Mouse (Mus musculus): ENCODE data around the gene Tsga10ip. TPM values are rescaled to one million over a fixed set of nuclear protein-coding genes. Genes with fewer than 3 reads are reported as not detected.
A peak's percentile ranks its signal among the peaks of the same experiment; 100 is the strongest.
"Not testable (repeated sequence)": the region's sequence is repeated elsewhere in the genome, so short reads cannot be mapped to it uniquely, and the experiment has no call there.

Gene Tsga10ip
- polyA plus RNA-seq, 1 experiment from 2014 or later = not detected

- Histone ChIP-seq H3K36me3 (replicated peaks) (peaks cover 33% of the 10 kb centered on the region), H3K9ac (0 out of 2 replicates have a peak overlapping the region, but pooled peaks have one; percentile 4), H3K4me2 (no peak overlapping the region), H3K27ac (no peak overlapping the region), H3K4me1 (peaks cover 27% of the 10 kb centered on the region), H3K4me3 (replicated peaks) (no peak overlapping the region), H3K9me3 (no peaks in the 10 kb centered on the region), H3K27me3 (no peaks in the 10 kb centered on the region)
- 87% methylated on average over 5 of the region's 5 CpGs for WGBS
- no peak for ATAC-seq (ENCODE audit: low FRiP score)
Observed at GRCm38 (mm10) chr19:5421784-5422183, 19.5 kb upstream of the Tsga10ip start.

- Histone ChIP-seq H3K27ac (no peak overlapping the region), H3K4me3 (replicated peaks) (no peak overlapping the region), H3K9me3 (no peaks in the 10 kb centered on the region), H3K27me3 (no peaks in the 10 kb centered on the region), H3K9ac (no peak overlapping the region; the same call in 1 of the 2 replicates), H3K36me3 (replicated peaks) (peaks cover 25% of the 10 kb centered on the region), H3K4me2 (no peak overlapping the region), H3K4me1 (peaks cover 15% of the 10 kb centered on the region)
- 93% methylated on average over 6 of the region's 6 CpGs for WGBS
- no peak for ATAC-seq (ENCODE audit: low FRiP score)
Observed at GRCm38 (mm10) chr19:5420579-5420978, 18.3 kb upstream of the Tsga10ip start.

- Histone ChIP-seq H3K9me3 (no peaks in the 10 kb centered on the region), H3K4me3 (replicated peaks) (no peak overlapping the region), H3K4me1 (peaks cover 14% of the 10 kb centered on the region), H3K4me2 (no peak overlapping the region), H3K27me3 (no peaks in the 10 kb centered on the region), H3K9ac (no peak overlapping the region), H3K36me3 (replicated peaks) (peaks cover 25% of the 10 kb centered on the region), H3K27ac (no peak overlapping the region)
- ATAC-seq (ENCODE audit: low FRiP score) = no peak
- whole genome bisulfite sequencing = 90% methylated on average over 9 of the region's 9 CpGs
Observed at GRCm38 (mm10) chr19:5419630-5420029, 17.3 kb upstream of the Tsga10ip start.

GRCm38 (mm10) chr19:5418750-5419466 lies 16.6 kb upstream of the Tsga10ip start:
- no peak overlapping the region for H3K4me3 ChIP-seq (replicated peaks)

GRCm38 (mm10) chr19:5414534-5414957 lies 12.2 kb upstream of the Tsga10ip start:
- Histone ChIP-seq H3K4me1 (no peaks in the 10 kb centered on the region), H3K36me3 (replicated peaks) (0 out of 2 replicates have a peak, but pooled peaks cover 5% of the 10 kb centered on the region), H3K9me3 (no peaks in the 10 kb centered on the region), H3K4me3 (replicated peaks) (no peak overlapping the region), H3K27ac (no peak overlapping the region), H3K4me2 (no peak overlapping the region), H3K9ac (no peak overlapping the region), H3K27me3 (no peaks in the 10 kb centered on the region)
- 59% methylated on average over 2 of the region's 2 CpGs for WGBS
- ATAC-seq (ENCODE audit: low FRiP score) = no peak

More at GRCm38 (mm10) chr19:5418750-5419466, 16.6 kb upstream of the Tsga10ip start:
- 92% methylated on average over 8 of the region's 8 CpGs for WGBS
- Histone ChIP-seq H3K27ac (no peak overlapping the region), H3K9me3 (no peaks in the 10 kb centered on the region), H3K36me3 (replicated peaks) (peaks cover 25% of the 10 kb centered on the region), H3K9ac (no peak overlapping the region), H3K4me1 (peaks cover 12% of the 10 kb centered on the region), H3K4me2 (no peak overlapping the region), H3K27me3 (no peaks in the 10 kb centered on the region)
- no peak for ATAC-seq (ENCODE audit: low FRiP score)

- no peaks in the 10 kb centered on the region for H3K9me3 ChIP-seq
Observed at GRCm38 (mm10) chr19:5413840-5414239, 11.5 kb upstream of the Tsga10ip start.

GRCm38 (mm10) chr19:5411961-5412360 lies 9.6 kb upstream of the Tsga10ip start:
- Histone ChIP-seq H3K9me3 (no peaks in the 10 kb centered on the region), H3K4me3 (replicated peaks) (no peak overlapping the region), H3K9ac (no peak overlapping the region), H3K36me3 (replicated peaks) (no peaks in the 10 kb centered on the region), H3K4me2 (no peak overlapping the region), H3K4me1 (peaks cover 5% of the 10 kb centered on the region; the same call in 1 of the 2 replicates), H3K27ac (no peak overlapping the region), H3K27me3 (no peaks in the 10 kb centered on the region)
- no peak for ATAC-seq (ENCODE audit: low FRiP score)
- WGBS = 75% methylated on average over 5 of the region's 5 CpGs

More at GRCm38 (mm10) chr19:5413840-5414239, 11.5 kb upstream of the Tsga10ip start:
- H3K36me3 ChIP-seq (replicated peaks) = 0 out of 2 replicates have a peak, but pooled peaks cover 5% of the 10 kb centered on the region
- no peaks in the 10 kb centered on the region for H3K27me3 ChIP-seq
- no peak overlapping the region for H3K4me3 ChIP-seq (replicated peaks)
- H3K27ac ChIP-seq = no peak overlapping the region
- no peak overlapping the region for H3K9ac ChIP-seq
- ATAC-seq (ENCODE audit: low FRiP score) = no peak
- H3K4me2 ChIP-seq = no peak overlapping the region
- WGBS = 61% methylated on average over 4 of the region's 4 CpGs
- H3K4me1 ChIP-seq = no peaks in the 10 kb centered on the region

- no peak for ATAC-seq (ENCODE audit: low FRiP score)
- H3K4me1 ChIP-seq = peaks cover 9% of the 10 kb centered on the region
- no peak overlapping the region for H3K4me2 ChIP-seq
- H3K27me3 ChIP-seq = no peaks in the 10 kb centered on the region
- no peak overlapping the region for H3K27ac ChIP-seq
- no peaks in the 10 kb centered on the region for H3K9me3 ChIP-seq
- 87% methylated on average over 5 of the region's 5 CpGs for WGBS
- H3K4me3 ChIP-seq (replicated peaks) = no peak overlapping the region
- H3K9ac ChIP-seq = no peak overlapping the region
- H3K36me3 ChIP-seq (replicated peaks) = no peaks in the 10 kb centered on the region
Observed at GRCm38 (mm10) chr19:5410641-5411040, 8.3 kb upstream of the Tsga10ip start.

- Histone ChIP-seq H3K27ac (no peak overlapping the region), H3K9ac (no peak overlapping the region), H3K36me3 (replicated peaks) (no peaks in the 10 kb centered on the region), H3K4me3 (replicated peaks) (no peak overlapping the region), H3K4me2 (no peak overlapping the region), H3K4me1 (peaks cover 9% of the 10 kb centered on the region), H3K9me3 (no peaks in the 10 kb centered on the region), H3K27me3 (no peaks in the 10 kb centered on the region)
- no peak for ATAC-seq (ENCODE audit: low FRiP score)
- 89% methylated on average over 5 of the region's 5 CpGs for WGBS
Observed at GRCm38 (mm10) chr19:5409068-5409467, 6.7 kb upstream of the Tsga10ip start.

- no peak for ATAC-seq (ENCODE audit: low FRiP score)
- Histone ChIP-seq H3K27ac (no peak overlapping the region), H3K36me3 (replicated peaks) (no peaks in the 10 kb centered on the region), H3K4me3 (replicated peaks) (no peak overlapping the region), H3K27me3 (no peaks in the 10 kb centered on the region), H3K4me2 (no peak overlapping the region), H3K9me3 (no peaks in the 10 kb centered on the region), H3K9ac (no peak overlapping the region), H3K4me1 (peaks cover 9% of the 10 kb centered on the region)
- 93% methylated on average over 13 of the region's 13 CpGs for WGBS
Observed at GRCm38 (mm10) chr19:5408057-5409001, 6.0 kb upstream of the Tsga10ip start.

GRCm38 (mm10) chr19:5407133-5407532 lies 4.8 kb upstream of the Tsga10ip start:
- 16% methylated on average over 7 of the region's 7 CpGs for WGBS
- ATAC-seq (ENCODE audit: low FRiP score) = peak; percentile 66
- Histone ChIP-seq H3K27me3 (no peaks in the 10 kb centered on the region), H3K4me3 (replicated peaks) (peak overlapping the region; percentile 52), H3K9ac (peak overlapping the region; percentile 74), H3K4me1 (peaks cover 9% of the 10 kb centered on the region), H3K4me2 (peak overlapping the region; percentile 76), H3K27ac (peak overlapping the region; percentile 87), H3K36me3 (replicated peaks) (no peaks in the 10 kb centered on the region), H3K9me3 (no peaks in the 10 kb centered on the region)

GRCm38 (mm10) chr19:5406531-5407126 lies 4.3 kb upstream of the Tsga10ip start:
- H3K4me3 ChIP-seq (replicated peaks) = peak overlapping the region; percentile 52
- not testable (repeated sequence) for H3K36me3 ChIP-seq (replicated peaks); H3K4me1 ChIP-seq; H3K27me3 ChIP-seq; H3K9me3 ChIP-seq
- WGBS = 24% methylated on average over 25 of the region's 25 CpGs
- peak overlapping the region; percentile 74 for H3K9ac ChIP-seq
- peak; percentile 86 for ATAC-seq (ENCODE audit: low FRiP score)
- H3K4me2 ChIP-seq = peak overlapping the region; percentile 76
- peak overlapping the region; percentile 87 for H3K27ac ChIP-seq
